Comparison of ENCODE assay signal across 20 mouse cellular contexts in the genomic region with DNA sequence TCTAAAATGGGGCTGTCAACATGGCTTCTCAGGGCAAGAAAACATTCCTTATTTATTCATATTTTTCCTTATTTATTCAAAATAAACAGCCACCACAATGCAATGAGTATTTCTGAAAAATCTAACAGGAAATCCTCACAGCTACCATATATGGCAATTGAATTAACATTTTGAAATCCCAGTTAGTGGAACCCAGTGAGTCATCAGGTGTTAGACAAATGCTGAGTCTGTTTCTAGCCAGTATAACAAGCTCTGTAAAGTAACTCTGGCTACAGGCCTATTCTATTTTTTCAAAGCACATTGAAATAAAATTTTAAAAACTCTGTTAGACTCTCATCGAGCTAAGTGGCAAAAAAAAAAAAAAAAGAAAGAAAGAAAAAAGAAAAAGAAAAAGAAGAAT.
DNase-seq lines count a peak whose midpoint lies in the region; ATAC-seq lines count a peak whose summit lies in the region.
"Had no signal": no experiment of that assay in that cellular context is flagged by ENCODE, and none has a peak within 500 bp of the region (broad histone marks: within the 10 kb centered on the region; RNA-seq: fewer than 3 reads in every experiment).

No protein-coding gene starts in this region.

- intact Hi-C loops in left cerebral cortex, postnatal 14 days (cut with DNase I): no loop called here

- DNase-seq in frontal cortex, postnatal 14 days (ENCODE audit: low spot score in 2 of 2): no peak
- peak; percentile 7 to 71 for DNase-seq in left cerebral cortex, postnatal 14 days (ENCODE audit: low spot score in 2 of 2)
- DNase-seq in left cerebral cortex, adult 18-20 months (ENCODE audit: low spot score in 2 of 2): no peak
- DNase-seq in brain, adult 2 months (ENCODE audit: low read depth, low spot score): peak; percentile 85
- no peak for DNase-seq in spleen, postnatal 4 days (ENCODE audit: low spot score in 2 of 2)
- no peak for DNase-seq in adrenal gland, adult (ENCODE audit: inconsistent age in 2 of 2, low spot score in 1 of 2)
- DNase-seq: adrenal gland, postnatal 14 days; cerebellum, adult 18-20 months; cerebellum, postnatal 10 days; heart, postnatal 14 days; kidney, adult 18-20 months; kidney, postnatal 25 days; lung, embryonic 14.5 days; lung, postnatal 14 days; midbrain, embryonic 14.5 days; right cerebral cortex, postnatal 14 days; thymus, adult 18-20 months; thymus, postnatal 25 days had no signal

- peak; percentile 93 for ATAC-seq in frontal cortex, adult (ENCODE audit: low TSS enrichment)
- ATAC-seq: CD4-positive, CD25-positive, alpha-beta regulatory T cell, adult 4 months had no signal

Comparison
In these comparisons a context has a peak if more than half of its experiments do, and no peak if none do; other contexts are left out.
1. DNase-seq: peak in left cerebral cortex, postnatal 14 days (2 of 2) and brain, adult 2 months (single experiment); none in frontal cortex, postnatal 14 days (0 of 2), left cerebral cortex, adult 18-20 months (0 of 2), spleen, postnatal 4 days (0 of 2) and adrenal gland, adult (0 of 2).